Comparison of ENCODE assay signal across 22 mouse cellular contexts in genomic region chr10:12729033-12729432, GRCm38 (mm10).
DNase-seq lines count a peak whose midpoint lies in the region; ATAC-seq lines count a peak whose summit lies in the region.
"Had no signal": no experiment of that assay in that cellular context is flagged by ENCODE, and none has a peak within 500 bp of the region (broad histone marks: within the 10 kb centered on the region; RNA-seq: fewer than 3 reads in every experiment).

No protein-coding gene starts in this region.

- no peaks in the 10 kb centered on the region for H3K9me3 ChIP-seq in kidney, embryonic 14.5 days (ENCODE audit: control insufficient read depth, low read length)
- no peaks in the 10 kb centered on the region for H3K9me3 ChIP-seq in liver, embryonic 12.5 days (replicated peaks)
- no peaks in the 10 kb centered on the region for H3K9me3 ChIP-seq in megakaryocyte, embryonic 14.5 days
- H3K9me3 ChIP-seq: embryonic facial prominence, embryonic 12.5 days; forebrain, embryonic 15.5 days; G1E; heart, embryonic 13.5 days; hindbrain, embryonic 12.5 days had no signal

- H3K27ac ChIP-seq in kidney, embryonic 14.5 days (ENCODE audit: low read depth, low read length), result no peak overlapping the region
- H3K27ac ChIP-seq in liver, embryonic 12.5 days, result no peak overlapping the region
- H3K27ac ChIP-seq: embryonic facial prominence, embryonic 12.5 days; forebrain, embryonic 15.5 days; heart, embryonic 13.5 days; hindbrain, embryonic 12.5 days had no signal

- DNase-seq in kidney, postnatal 36 days, result no peak
- no peak for DNase-seq in liver
- DNase-seq in cerebellum, adult 9-11 months, result no peak
- no peak for DNase-seq in gastrocnemius, postnatal 36 days
- DNase-seq: adrenal gland, adult 8-10 months; adrenal gland, postnatal 36 days; B cell, adult 2 months; cerebellum, adult 2 months; cerebellum, postnatal 14 days; heart, postnatal 10 days; heart, postnatal 4 days had no signal

- WGBS in kidney, embryonic 14.5 days, result 34% methylated on average over 5 of the region's 5 CpGs
- 33% methylated on average over 5 of the region's 5 CpGs for WGBS in liver, embryonic 12.5 days (ENCODE audit: insufficient replicate concordance)

- peaks cover 18% of the 10 kb centered on the region for H3K36me3 ChIP-seq in kidney, embryonic 14.5 days (ENCODE audit: control insufficient read depth, insufficient read depth, low read length)
- H3K36me3 ChIP-seq in liver, embryonic 12.5 days, result peaks cover 11% of the 10 kb centered on the region
- peaks cover 89% of the 10 kb centered on the region for H3K36me3 ChIP-seq in megakaryocyte, embryonic 14.5 days (replicated peaks; ENCODE audit: low read length)
- H3K36me3 ChIP-seq: forebrain, embryonic 15.5 days; hindbrain, embryonic 12.5 days had no signal

- H3K4me1 ChIP-seq in kidney, embryonic 14.5 days (ENCODE audit: control insufficient read depth, insufficient read depth, low read length), result peaks cover 30% of the 10 kb centered on the region
- peaks cover 10% of the 10 kb centered on the region for H3K4me1 ChIP-seq in liver, embryonic 12.5 days
- peaks cover 26% of the 10 kb centered on the region for H3K4me1 ChIP-seq in megakaryocyte, embryonic 14.5 days
- H3K4me1 ChIP-seq: embryonic facial prominence, embryonic 12.5 days had no signal

- no peak overlapping the region for H3K4me2 ChIP-seq in kidney, embryonic 14.5 days (replicated peaks; ENCODE audit: low read depth, low read length)
- no peak overlapping the region for H3K4me2 ChIP-seq in liver, embryonic 12.5 days
- H3K4me2 ChIP-seq: embryonic facial prominence, embryonic 12.5 days; forebrain, embryonic 15.5 days; heart, embryonic 13.5 days; hindbrain, embryonic 12.5 days had no signal

- ATAC-seq in kidney, embryonic 14.5 days (ENCODE audit: low FRiP score, low TSS enrichment), result peak; percentile 50; the same call in 1 of the 2 replicates
- peak; percentile 40; the same call in 1 of the 2 replicates for ATAC-seq in liver, embryonic 12.5 days
- peak; percentile 81 for ATAC-seq in granulocyte monocyte progenitor cell, adult 5-6 weeks (replicated peaks; ENCODE audit: poor library complexity, severe bottlenecking)
- ATAC-seq: CD4-positive, CD25-positive, alpha-beta regulatory T cell, adult 4 months; forebrain, embryonic 15.5 days; hindbrain, embryonic 16.5 days had no signal

- intact Hi-C loops in gastrocnemius, postnatal 36 days (cut with DNase I), result no loop called here

- no peak overlapping the region for H3K9ac ChIP-seq in kidney, embryonic 14.5 days (ENCODE audit: low read depth, low read length)
- H3K9ac ChIP-seq in liver, embryonic 12.5 days, result no peak overlapping the region
- H3K9ac ChIP-seq: embryonic facial prominence, embryonic 12.5 days; forebrain, embryonic 15.5 days; heart, embryonic 13.5 days; hindbrain, embryonic 12.5 days had no signal

- H3K27me3 ChIP-seq in kidney, embryonic 14.5 days (ENCODE audit: control insufficient read depth, insufficient read depth, low read length), result no peaks in the 10 kb centered on the region
- no peaks in the 10 kb centered on the region for H3K27me3 ChIP-seq in liver, embryonic 12.5 days (replicated peaks)
- H3K27me3 ChIP-seq in megakaryocyte, embryonic 14.5 days (replicated peaks), result no peaks in the 10 kb centered on the region
- H3K27me3 ChIP-seq: embryonic facial prominence, embryonic 12.5 days; forebrain, embryonic 15.5 days; heart, embryonic 13.5 days; hindbrain, embryonic 12.5 days had no signal

- H3K4me3 ChIP-seq in kidney, embryonic 14.5 days (ENCODE audit: low read length), result no peak overlapping the region
- H3K4me3 ChIP-seq in liver, embryonic 12.5 days, result no peak overlapping the region
- peak overlapping the region; percentile 40 for H3K4me3 ChIP-seq in megakaryocyte, embryonic 14.5 days (replicated peaks)
- H3K4me3 ChIP-seq: embryonic facial prominence, embryonic 12.5 days; forebrain, embryonic 15.5 days; heart, embryonic 13.5 days; hindbrain, embryonic 12.5 days had no signal
